Mouse (Mus musculus): Measurements from ENCODE around the gene Pcnx. TPM values are rescaled to one million over a fixed set of nuclear protein-coding genes. Genes with fewer than 3 reads are reported as not detected.
A peak's percentile ranks its signal among the peaks of the same experiment; 100 is the strongest.

Pcnx gene
- polyA plus RNA-seq, 1 experiment from 2014 or later = 13.3 TPM

- Histone ChIP-seq H3K9ac (replicated peaks; ENCODE audit: low read length) (no peak overlapping the region), H3K27me3 (ENCODE audit: control insufficient read depth, insufficient read depth, low read length) (no peaks in the 10 kb centered on the region), H3K4me1 (ENCODE audit: control insufficient read depth, insufficient read depth, low read length) (no peaks in the 10 kb centered on the region), H3K4me2 (ENCODE audit: low read depth, low read length) (no peak overlapping the region), H3K9me3 (replicated peaks; ENCODE audit: control insufficient read depth, low read length) (no peaks in the 10 kb centered on the region), H3K27ac (replicated peaks; ENCODE audit: low read depth, low read length) (no peak overlapping the region), H3K36me3 (replicated peaks; ENCODE audit: control insufficient read depth, insufficient read depth, low read depth, low read length) (no peaks in the 10 kb centered on the region), H3K4me3 (ENCODE audit: low read depth, low read length) (no peak overlapping the region)
- WGBS = 85% methylated on average over 4 of the region's 4 CpGs
- ATAC-seq (replicated peaks; ENCODE audit: insufficient number of reproducible peaks, low FRiP score, low TSS enrichment, low read depth) (no peak), DNase-seq (ENCODE audit: low spot score) (no peak)
Observed at GRCm38 (mm10) chr12:81822778-81823480, 36.9 kb upstream of the Pcnx start.

GRCm38 (mm10) chr12:81828355-81828754 is 31.5 kb upstream of the Pcnx start:
- Histone ChIP-seq H3K4me2 (ENCODE audit: low read depth, low read length) (no peak overlapping the region), H3K27ac (replicated peaks; ENCODE audit: low read depth, low read length) (no peak overlapping the region), H3K27me3 (ENCODE audit: control insufficient read depth, insufficient read depth, low read length) (no peaks in the 10 kb centered on the region), H3K9me3 (replicated peaks; ENCODE audit: control insufficient read depth, low read length) (no peaks in the 10 kb centered on the region), H3K36me3 (replicated peaks; ENCODE audit: control insufficient read depth, insufficient read depth, low read depth, low read length) (no peaks in the 10 kb centered on the region), H3K9ac (replicated peaks; ENCODE audit: low read length) (no peak overlapping the region), H3K4me3 (ENCODE audit: low read depth, low read length) (no peak overlapping the region), H3K4me1 (ENCODE audit: control insufficient read depth, insufficient read depth, low read length) (no peaks in the 10 kb centered on the region)
- 78% methylated on average over 2 of the region's 2 CpGs for WGBS
- DNase-seq (ENCODE audit: low spot score) = no peak
- no peak for ATAC-seq (replicated peaks; ENCODE audit: insufficient number of reproducible peaks, low FRiP score, low TSS enrichment, low read depth)

GRCm38 (mm10) chr12:81832039-81832738 is 27.6 kb upstream of the Pcnx start:
- Histone ChIP-seq H3K9me3 (replicated peaks; ENCODE audit: control insufficient read depth, low read length) (no peaks in the 10 kb centered on the region), H3K4me2 (ENCODE audit: low read depth, low read length) (no peak overlapping the region), H3K4me3 (ENCODE audit: low read depth, low read length) (no peak overlapping the region), H3K9ac (replicated peaks; ENCODE audit: low read length) (no peak overlapping the region), H3K4me1 (ENCODE audit: control insufficient read depth, insufficient read depth, low read length) (no peaks in the 10 kb centered on the region), H3K27ac (replicated peaks; ENCODE audit: low read depth, low read length) (no peak overlapping the region), H3K36me3 (replicated peaks; ENCODE audit: control insufficient read depth, insufficient read depth, low read depth, low read length) (no peaks in the 10 kb centered on the region), H3K27me3 (ENCODE audit: control insufficient read depth, insufficient read depth, low read length) (no peaks in the 10 kb centered on the region)
- 52% methylated on average over 5 of the region's 5 CpGs for WGBS
- ATAC-seq (replicated peaks; ENCODE audit: insufficient number of reproducible peaks, low FRiP score, low TSS enrichment, low read depth) (no peak), DNase-seq (ENCODE audit: low spot score) (peak; percentile 41)

GRCm38 (mm10) chr12:81833094-81833493 is 26.7 kb upstream of the Pcnx start:
- no peak overlapping the region for H3K9ac ChIP-seq (replicated peaks; ENCODE audit: low read length)
- DNase-seq (ENCODE audit: low spot score) (no peak), ATAC-seq (replicated peaks; ENCODE audit: insufficient number of reproducible peaks, low FRiP score, low TSS enrichment, low read depth) (no peak)
- H3K36me3 ChIP-seq (replicated peaks; ENCODE audit: control insufficient read depth, insufficient read depth, low read depth, low read length) = no peaks in the 10 kb centered on the region
- H3K4me1 ChIP-seq (ENCODE audit: control insufficient read depth, insufficient read depth, low read length) = no peaks in the 10 kb centered on the region
- H3K4me2 ChIP-seq (ENCODE audit: low read depth, low read length) = no peak overlapping the region
- H3K4me3 ChIP-seq (ENCODE audit: low read depth, low read length) = no peak overlapping the region
- no peaks in the 10 kb centered on the region for H3K9me3 ChIP-seq (replicated peaks; ENCODE audit: control insufficient read depth, low read length)
- WGBS = 95% methylated on average over 2 of the region's 2 CpGs
- H3K27ac ChIP-seq (replicated peaks; ENCODE audit: low read depth, low read length) = no peak overlapping the region
- H3K27me3 ChIP-seq (ENCODE audit: control insufficient read depth, insufficient read depth, low read length) = no peaks in the 10 kb centered on the region

GRCm38 (mm10) chr12:81836162-81836561 is 23.7 kb upstream of the Pcnx start:
- H3K36me3 ChIP-seq (replicated peaks; ENCODE audit: control insufficient read depth, insufficient read depth, low read depth, low read length) = no peaks in the 10 kb centered on the region
- no peak overlapping the region for H3K27ac ChIP-seq (replicated peaks; ENCODE audit: low read depth, low read length)
- H3K27me3 ChIP-seq (ENCODE audit: control insufficient read depth, insufficient read depth, low read length) = no peaks in the 10 kb centered on the region
- ATAC-seq (replicated peaks; ENCODE audit: insufficient number of reproducible peaks, low FRiP score, low TSS enrichment, low read depth) = no peak
- WGBS = 78% methylated on average over 8 of the region's 8 CpGs
- no peak overlapping the region for H3K4me3 ChIP-seq (ENCODE audit: low read depth, low read length)
- no peaks in the 10 kb centered on the region for H3K4me1 ChIP-seq (ENCODE audit: control insufficient read depth, insufficient read depth, low read length)
- no peak overlapping the region for H3K4me2 ChIP-seq (ENCODE audit: low read depth, low read length)
- no peaks in the 10 kb centered on the region for H3K9me3 ChIP-seq (replicated peaks; ENCODE audit: control insufficient read depth, low read length)
- H3K9ac ChIP-seq (replicated peaks; ENCODE audit: low read length) = no peak overlapping the region
- DNase-seq (ENCODE audit: low spot score) = no peak

- Histone ChIP-seq H3K4me3 (ENCODE audit: low read depth, low read length) (no peak overlapping the region), H3K4me1 (ENCODE audit: control insufficient read depth, insufficient read depth, low read length) (no peaks in the 10 kb centered on the region), H3K27ac (replicated peaks; ENCODE audit: low read depth, low read length) (no peak overlapping the region), H3K4me2 (ENCODE audit: low read depth, low read length) (no peak overlapping the region), H3K9me3 (replicated peaks; ENCODE audit: control insufficient read depth, low read length) (no peaks in the 10 kb centered on the region), H3K9ac (replicated peaks; ENCODE audit: low read length) (no peak overlapping the region), H3K36me3 (replicated peaks; ENCODE audit: control insufficient read depth, insufficient read depth, low read depth, low read length) (no peaks in the 10 kb centered on the region), H3K27me3 (ENCODE audit: control insufficient read depth, insufficient read depth, low read length) (no peaks in the 10 kb centered on the region)
- WGBS = 63% methylated on average over 5 of the region's 5 CpGs
- DNase-seq (ENCODE audit: low spot score) (no peak), ATAC-seq (replicated peaks; ENCODE audit: insufficient number of reproducible peaks, low FRiP score, low TSS enrichment, low read depth) (no peak)
Observed at GRCm38 (mm10) chr12:81837463-81837862, 22.4 kb upstream of the Pcnx start.

- 85% methylated on average over 5 of the region's 5 CpGs for WGBS
- Histone ChIP-seq H3K9ac (replicated peaks; ENCODE audit: low read length) (no peak overlapping the region), H3K27me3 (ENCODE audit: control insufficient read depth, insufficient read depth, low read length) (no peaks in the 10 kb centered on the region), H3K27ac (replicated peaks; ENCODE audit: low read depth, low read length) (no peak overlapping the region), H3K4me2 (ENCODE audit: low read depth, low read length) (no peak overlapping the region), H3K9me3 (replicated peaks; ENCODE audit: control insufficient read depth, low read length) (no peaks in the 10 kb centered on the region), H3K4me1 (ENCODE audit: control insufficient read depth, insufficient read depth, low read length) (no peaks in the 10 kb centered on the region), H3K36me3 (replicated peaks; ENCODE audit: control insufficient read depth, insufficient read depth, low read depth, low read length) (no peaks in the 10 kb centered on the region), H3K4me3 (ENCODE audit: low read depth, low read length) (no peak overlapping the region)
- DNase-seq (ENCODE audit: low spot score) = no peak
- no peak for ATAC-seq (replicated peaks; ENCODE audit: insufficient number of reproducible peaks, low FRiP score, low TSS enrichment, low read depth)
Observed at GRCm38 (mm10) chr12:81839663-81840062, 20.2 kb upstream of the Pcnx start.

GRCm38 (mm10) chr12:81841046-81841445 is 18.8 kb upstream of the Pcnx start:
- Histone ChIP-seq H3K9ac (replicated peaks; ENCODE audit: low read length) (no peak overlapping the region), H3K4me3 (ENCODE audit: low read depth, low read length) (no peak overlapping the region), H3K9me3 (replicated peaks; ENCODE audit: control insufficient read depth, low read length) (no peaks in the 10 kb centered on the region), H3K36me3 (replicated peaks; ENCODE audit: control insufficient read depth, insufficient read depth, low read depth, low read length) (no peaks in the 10 kb centered on the region), H3K4me2 (ENCODE audit: low read depth, low read length) (no peak overlapping the region), H3K4me1 (ENCODE audit: control insufficient read depth, insufficient read depth, low read length) (no peaks in the 10 kb centered on the region), H3K27ac (replicated peaks; ENCODE audit: low read depth, low read length) (no peak overlapping the region), H3K27me3 (ENCODE audit: control insufficient read depth, insufficient read depth, low read length) (no peaks in the 10 kb centered on the region)
- WGBS = 81% methylated on average over 5 of the region's 5 CpGs
- DNase-seq (ENCODE audit: low spot score) (no peak), ATAC-seq (replicated peaks; ENCODE audit: insufficient number of reproducible peaks, low FRiP score, low TSS enrichment, low read depth) (no peak)

Data from embryonic facial prominence, embryonic 11.5 days (tissue).